Mouse (Mus musculus): ENCODE measurements around the gene Mtmr11. TPM values are rescaled to one million over a fixed set of nuclear protein-coding genes. Genes with fewer than 3 reads are reported as not detected.

Gene Mtmr11
- total RNA-seq (2023), result not detected

GRCm38 (mm10) chr3:96161869-96162840 lies at the start of gene Mtmr11:
Gene Mtmr11, plus strand, starts transcription at chr3:96162004.

GRCm38 (mm10) chr3:96172197-96173178 lies 10.7 kb downstream of the Mtmr11 start, which contains the start of gene Sf3b4:
Gene Sf3b4, plus strand, starts transcription at chr3:96172332.

GRCm38 (mm10) chr3:96180727-96181477 lies 19.1 kb downstream of the Mtmr11 start, which contains the start of gene Sv2a:
Gene Sv2a, plus strand, starts transcription at chr3:96181151.

GRCm38 (mm10) chr3:96219661-96220130 lies 57.9 kb downstream of the Mtmr11 start, which contains the start of the genes Bola1 and Hist2h2ab:
Gene Bola1, minus strand, starts transcription at chr3:96219709.
Gene Hist2h2ab, plus strand, starts transcription at chr3:96219865.

GRCm38 (mm10) chr3:96220765-96221639 lies 59.2 kb downstream of the Mtmr11 start, which contains the start of the genes Hist2h2ac and Hist2h2be:
Gene Hist2h2ac, minus strand, starts transcription at chr3:96220880.
Gene Hist2h2be, plus strand, starts transcription at chr3:96221119.

Other genes with a start within 250 kb of the Mtmr11 start
- gene Anp32e, start 232.8 kb upstream of the Mtmr11 start, total RNA-seq (2023), result 100 to 1,000 TPM in 1 of 2 experiments, 10 to 100 TPM in 1; 93.6 to 104 TPM
- 10 to 100 TPM; 51.4 to 57.8 TPM for gene Plekho1, start 166.0 kb upstream of the Mtmr11 start, total RNA-seq (2023)
- 10 to 100 TPM; 13.5 to 17.9 TPM for gene Vps45, start 103.5 kb upstream of the Mtmr11 start, total RNA-seq (2023)
- 10 to 100 TPM; 15.9 to 17.8 TPM for gene Otud7b, start 57.5 kb upstream of the Mtmr11 start, total RNA-seq (2023)
- gene Sf3b4, start 10.3 kb downstream of the Mtmr11 start, total RNA-seq (2023), result 10 to 100 TPM; 39.0 to 40.5 TPM
- under 1 TPM; 0.42 to 0.75 TPM for gene Sv2a, start 19.1 kb downstream of the Mtmr11 start, total RNA-seq (2023)
- 10 to 100 TPM in 1 of 2 experiments, 1 to 10 TPM in 1; 5.7 to 11.1 TPM for gene Bola1, start 57.7 kb downstream of the Mtmr11 start, total RNA-seq (2023)
- 10 to 100 TPM; 20.9 to 23.1 TPM for gene Hist2h2ab, start 57.9 kb downstream of the Mtmr11 start, total RNA-seq (2023)
- gene Hist2h2ac, start 58.9 kb downstream of the Mtmr11 start, total RNA-seq (2023), result 100 to 1,000 TPM; 424 to 490 TPM
- 1 to 10 TPM; 3.7 to 6.5 TPM for gene Hist2h2be, start 59.1 kb downstream of the Mtmr11 start, total RNA-seq (2023)
- gene Hist2h3c2, start 77.1 kb downstream of the Mtmr11 start, total RNA-seq (2023), result 100 to 1,000 TPM; 496 to 503 TPM
- gene Hist2h2aa2, start 78.3 kb downstream of the Mtmr11 start, total RNA-seq (2023), result 1,000 to 10,000 TPM; 3,196 to 3,522 TPM
- 10 to 100 TPM in 1 of 2 experiments, 1 to 10 TPM in 1; 6.3 to 13.0 TPM for gene Hist2h2aa1, start 83.5 kb downstream of the Mtmr11 start, total RNA-seq (2023)
- gene Hist2h3c1, start 84.7 kb downstream of the Mtmr11 start, total RNA-seq (2023), result not detected
- 100 to 1,000 TPM; 251 to 296 TPM for gene Hist2h4, start 101.3 kb downstream of the Mtmr11 start, total RNA-seq (2023)
- gene Hist2h3b, start 106.7 kb downstream of the Mtmr11 start, total RNA-seq (2023), result 1,000 to 10,000 TPM; 2,401 to 2,465 TPM
- gene Hist2h2bb, start 107.7 kb downstream of the Mtmr11 start, total RNA-seq (2023), result 1,000 to 10,000 TPM; 1,933 to 2,040 TPM
- gene Fcgr1, start 132.0 kb downstream of the Mtmr11 start, total RNA-seq (2023), result 1 to 10 TPM; 3.4 to 4.2 TPM